Mouse (Mus musculus): ENCODE measurements around the gene Il13. TPM values are rescaled to one million over a fixed set of nuclear protein-coding genes. Genes with fewer than 3 reads are reported as not detected.
A peak's percentile ranks its signal among the peaks of the same experiment; 100 is the strongest.

Gene Il13
- polyA plus RNA-seq, 1 experiment: not detected

- TF ChIP-seq POLR2A (IDR thresholded peaks at IDR 0.05; ENCODE audit: borderline replicate concordance, extremely low read depth, low read depth, low read length) (no peak), CTCF (IDR thresholded peaks at IDR 0.05; ENCODE audit: insufficient read depth, low read length) (no peak)
- no peak overlapping the region for H3K4me3 ChIP-seq (replicated peaks; ENCODE audit: extremely low read depth, low read depth, low read length)
- DNase-seq: no peak
- WGBS: 89% methylated on average over 8 of the region's 8 CpGs
- no peaks in the 10 kb centered on the region; the same call in 1 of the 2 replicates for H3K4me1 ChIP-seq (ENCODE audit: control insufficient read depth, insufficient read depth, low read length)
These were observed 22.9 kb upstream of the Il13 start for GRCm38 (mm10) chr11:53657381-53657780.

DNA sequence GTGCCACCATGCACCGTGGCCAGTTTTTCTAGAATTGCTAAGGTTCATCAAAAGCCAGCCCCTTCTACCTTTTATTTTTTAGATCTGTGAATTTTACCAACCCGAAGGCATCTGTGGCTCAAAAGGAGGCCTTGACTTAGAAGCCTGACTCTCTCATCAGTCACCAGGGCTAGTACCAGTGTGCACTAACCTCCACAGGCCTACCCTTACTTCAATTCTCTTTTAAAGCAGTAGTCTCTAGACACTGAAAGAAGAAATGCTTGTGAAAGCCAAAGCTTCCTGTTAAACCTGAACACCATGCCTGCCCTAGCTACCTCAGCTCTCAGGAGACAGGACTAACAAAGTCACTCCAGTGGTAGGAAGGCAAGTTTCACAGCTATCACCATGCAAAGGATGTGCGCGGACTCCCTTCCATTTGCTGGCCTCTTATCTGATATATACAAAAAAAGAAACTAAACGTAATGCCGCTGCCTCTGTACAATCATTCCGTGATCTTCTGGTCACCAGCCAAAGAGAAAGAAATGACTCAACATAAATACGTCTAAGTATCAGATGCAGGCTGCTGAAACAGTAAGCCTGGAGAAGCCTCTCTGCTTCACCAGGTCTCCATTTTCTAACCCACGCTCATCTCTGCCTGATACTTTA, 22.2 kb upstream of the Il13 start:
- TF ChIP-seq CTCF (IDR thresholded peaks at IDR 0.05; ENCODE audit: insufficient read depth, low read length): no peak
- no peak for TF ChIP-seq POLR2A (IDR thresholded peaks at IDR 0.05; ENCODE audit: borderline replicate concordance, extremely low read depth, low read depth, low read length)
- Histone ChIP-seq H3K4me1 (ENCODE audit: control insufficient read depth, insufficient read depth, low read length) (no peaks in the 10 kb centered on the region; the same call in 1 of the 2 replicates), H3K4me3 (replicated peaks; ENCODE audit: extremely low read depth, low read depth, low read length) (no peak overlapping the region)
- DNase-seq: no peak
- 54% methylated on average over 9 of the region's 9 CpGs for WGBS

- no peak for TF ChIP-seq POLR2A (IDR thresholded peaks at IDR 0.05; ENCODE audit: borderline replicate concordance, extremely low read depth, low read depth, low read length)
- no peak for TF ChIP-seq CTCF (IDR thresholded peaks at IDR 0.05; ENCODE audit: insufficient read depth, low read length)
- H3K4me3 ChIP-seq (replicated peaks; ENCODE audit: extremely low read depth, low read depth, low read length): no peak overlapping the region
- no peak for DNase-seq
- no peaks in the 10 kb centered on the region; the same call in 1 of the 2 replicates for H3K4me1 ChIP-seq (ENCODE audit: control insufficient read depth, insufficient read depth, low read length)
- WGBS: 69% methylated on average over 5 of the region's 5 CpGs
These were observed 20.5 kb upstream of the Il13 start for GRCm38 (mm10) chr11:53655043-53655442.

DNA sequence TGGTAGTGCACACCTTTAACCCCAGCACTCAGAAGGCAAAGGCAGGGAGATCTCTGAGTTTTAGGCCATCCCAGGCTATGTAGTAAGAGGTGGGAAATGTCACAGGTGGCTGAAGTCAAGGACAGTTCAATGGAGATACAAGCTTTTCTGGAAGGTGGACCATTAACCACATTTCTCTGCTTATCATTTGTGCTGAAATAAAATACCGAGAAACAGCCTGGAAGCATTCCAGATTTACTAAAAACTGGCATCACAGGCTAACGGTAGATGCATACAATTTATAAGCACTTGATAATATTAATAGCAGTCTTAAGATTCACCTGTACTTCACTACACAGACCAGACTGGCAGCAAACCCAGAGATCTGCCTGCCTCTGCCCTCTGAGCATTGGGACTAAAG, 17.9 kb upstream of the Il13 start:
- 83% methylated on average over 2 of the region's 2 CpGs for WGBS
- DNase-seq: no peak
- no peak overlapping the region for H3K4me3 ChIP-seq (replicated peaks; ENCODE audit: extremely low read depth, low read depth, low read length)
- H3K4me1 ChIP-seq (ENCODE audit: control insufficient read depth, insufficient read depth, low read length): no peaks in the 10 kb centered on the region; the same call in 1 of the 2 replicates
- no peak for TF ChIP-seq POLR2A (IDR thresholded peaks at IDR 0.05; ENCODE audit: borderline replicate concordance, extremely low read depth, low read depth, low read length)
- TF ChIP-seq CTCF (IDR thresholded peaks at IDR 0.05; ENCODE audit: insufficient read depth, low read length): no peak

- WGBS: 93% methylated on average over 4 of the region's 4 CpGs
- TF ChIP-seq POLR2A (IDR thresholded peaks at IDR 0.05; ENCODE audit: borderline replicate concordance, extremely low read depth, low read depth, low read length) (no peak), CTCF (IDR thresholded peaks at IDR 0.05; ENCODE audit: insufficient read depth, low read length) (no peak)
- Histone ChIP-seq H3K4me3 (replicated peaks; ENCODE audit: extremely low read depth, low read depth, low read length) (no peak overlapping the region), H3K4me1 (ENCODE audit: control insufficient read depth, insufficient read depth, low read length) (no peaks in the 10 kb centered on the region)
- DNase-seq: no peak
These were observed 16.9 kb upstream of the Il13 start for GRCm38 (mm10) chr11:53651441-53651840.

DNA sequence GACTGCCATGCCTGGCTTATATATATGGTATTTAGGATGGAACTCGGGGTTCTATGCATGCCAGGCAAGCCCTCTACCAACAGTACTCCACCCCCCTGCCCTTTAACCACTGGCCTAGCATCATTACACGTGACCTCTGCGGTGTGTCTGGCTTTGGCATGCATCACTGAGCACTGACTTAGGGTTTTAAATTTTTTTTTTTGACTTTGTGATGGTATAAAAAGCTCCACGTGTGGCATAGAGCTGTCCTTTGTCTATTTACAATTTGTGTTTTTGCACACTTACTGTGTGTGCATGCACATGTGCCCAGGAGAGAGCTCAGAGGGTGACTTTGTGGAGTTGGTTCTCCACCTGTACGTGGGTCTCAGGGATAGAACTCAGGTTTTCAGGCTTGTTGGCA, 9.5 kb upstream of the Il13 start:
- no peak for DNase-seq
- H3K4me3 ChIP-seq (replicated peaks; ENCODE audit: extremely low read depth, low read depth, low read length): no peak overlapping the region
- WGBS: 78% methylated on average over 5 of the region's 5 CpGs
- H3K4me1 ChIP-seq (ENCODE audit: control insufficient read depth, insufficient read depth, low read length): no peaks in the 10 kb centered on the region
- no peak for TF ChIP-seq POLR2A (IDR thresholded peaks at IDR 0.05; ENCODE audit: borderline replicate concordance, extremely low read depth, low read depth, low read length)
- no peak for TF ChIP-seq CTCF (IDR thresholded peaks at IDR 0.05; ENCODE audit: insufficient read depth, low read length)

GRCm38 (mm10) chr11:53642744-53643279, 8.3 kb upstream of the Il13 start:
- DNase-seq: no peak
- 76% methylated on average over 12 of the region's 12 CpGs for WGBS
- no peaks in the 10 kb centered on the region for H3K4me1 ChIP-seq (ENCODE audit: control insufficient read depth, insufficient read depth, low read length)

DNA sequence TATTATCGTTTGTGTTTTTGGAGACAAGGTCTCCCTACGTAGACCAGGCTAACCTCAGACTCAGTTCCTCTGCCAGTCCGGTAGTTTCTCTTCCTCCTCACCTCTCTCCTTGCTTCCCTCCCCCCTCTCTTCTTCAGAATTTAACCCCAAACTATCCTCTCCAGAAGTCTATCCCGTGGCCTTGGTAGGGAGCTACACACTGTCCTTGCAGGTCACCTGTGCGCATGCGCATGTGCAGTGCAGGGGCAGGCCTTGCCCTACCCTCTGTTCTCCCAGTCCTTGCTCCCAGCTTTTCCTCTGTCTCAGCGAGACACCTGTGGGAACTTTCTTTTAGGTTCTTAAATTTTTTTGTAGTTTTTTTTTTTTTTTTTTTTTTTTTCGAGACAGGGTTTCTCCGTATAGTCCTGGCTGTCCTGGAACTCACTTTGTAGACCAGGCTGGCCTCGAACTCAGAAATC, 3.3 kb upstream of the Il13 start:
- 0 out of 2 replicates have a peak, but pooled peaks cover 2% of the 10 kb centered on the region for H3K4me1 ChIP-seq (ENCODE audit: control insufficient read depth, insufficient read depth, low read length)
- no peak for DNase-seq
- no peak overlapping the region for H3K4me3 ChIP-seq (replicated peaks; ENCODE audit: extremely low read depth, low read depth, low read length)
- WGBS: 79% methylated on average over 10 of the region's 10 CpGs
- TF ChIP-seq CTCF (IDR thresholded peaks at IDR 0.05; ENCODE audit: insufficient read depth, low read length) (no peak), POLR2A (IDR thresholded peaks at IDR 0.05; ENCODE audit: borderline replicate concordance, extremely low read depth, low read depth, low read length) (no peak)

More at GRCm38 (mm10) chr11:53642744-53643279, 8.3 kb upstream of the Il13 start:
- no peak overlapping the region for H3K4me3 ChIP-seq (replicated peaks; ENCODE audit: extremely low read depth, low read depth, low read length)
- TF ChIP-seq POLR2A (IDR thresholded peaks at IDR 0.05; ENCODE audit: borderline replicate concordance, extremely low read depth, low read depth, low read length): no peak
- TF ChIP-seq CTCF (IDR thresholded peaks at IDR 0.05; ENCODE audit: insufficient read depth, low read length): 0 out of 2 replicates have a peak, but pooled peaks have one; percentile 28

DNA sequence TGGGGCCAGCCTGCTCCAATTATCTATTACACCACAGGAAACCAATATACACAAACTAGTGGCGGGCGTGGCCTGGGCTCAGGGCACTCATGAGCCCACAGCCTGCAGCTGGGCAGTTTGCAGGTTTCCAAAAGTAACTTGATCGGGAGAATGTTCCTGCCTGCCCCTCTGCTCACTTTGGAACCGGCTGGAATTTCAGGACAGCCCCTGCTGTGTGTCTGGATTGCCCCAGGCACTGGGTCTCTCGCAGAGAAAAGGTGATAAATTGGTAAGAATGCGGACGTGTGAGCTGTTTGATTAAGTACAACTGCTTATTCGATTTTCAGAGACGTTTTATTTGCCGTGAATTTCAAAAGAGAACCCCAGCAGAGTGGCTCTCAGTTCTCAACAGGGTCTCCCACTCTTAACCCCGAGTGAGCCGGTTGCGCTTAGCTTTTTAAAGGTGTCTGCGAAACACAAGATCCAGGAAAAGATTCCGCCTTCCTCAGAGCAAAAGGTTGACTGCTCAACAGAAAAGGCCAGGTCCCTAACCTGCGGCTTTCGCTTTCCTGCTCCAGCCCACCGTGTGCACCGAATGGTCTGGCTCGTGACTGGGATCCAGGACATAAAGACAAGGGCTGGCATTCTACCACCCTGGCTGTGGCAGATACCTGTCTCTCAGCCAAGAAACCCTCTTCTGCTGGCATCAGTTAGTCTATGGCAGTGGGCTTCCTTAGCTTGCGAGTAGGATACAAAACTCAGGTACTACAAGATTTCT, 2.7 kb upstream of the Il13 start:
- DNase-seq: no peak
- 42% methylated on average over 21 of the region's 21 CpGs for WGBS
- no peak overlapping the region for H3K4me3 ChIP-seq (replicated peaks; ENCODE audit: extremely low read depth, low read depth, low read length)
- H3K4me1 ChIP-seq (ENCODE audit: control insufficient read depth, insufficient read depth, low read length): 0 out of 2 replicates have a peak, but pooled peaks cover 2% of the 10 kb centered on the region
- TF ChIP-seq CTCF (IDR thresholded peaks at IDR 0.05; ENCODE audit: insufficient read depth, low read length) (no peak), POLR2A (IDR thresholded peaks at IDR 0.05; ENCODE audit: borderline replicate concordance, extremely low read depth, low read depth, low read length) (no peak)
